Mouse (Mus musculus) liver, embryonic 13.5 days (tissue): ENCODE data around the gene Il16. TPM values are rescaled to one million over a fixed set of nuclear protein-coding genes. Genes with fewer than 3 reads are reported as not detected.

Source experiments
- ATAC-seq: fragments of 200-750 bp; cut with Nextera tagmentation; 2 replicates; pipeline ENCODE4 v1.8.0; 2017; ENCODE audit warnings: low read depth, mild to moderate bottlenecking, moderate number of reproducible peaks, moderate library complexity
- DNase-seq: peaks from one replicate; pipeline ENCODE4 v3.0.0; 2022
- H3K27ac ChIP-seq: fragments of 300-500 bp; sonication (generic); 2 replicates; pipeline ENCODE4 v1.5.1; 2015; ENCODE audit warnings: moderate library complexity, mild to moderate bottlenecking, inconsistent platforms
- H3K27me3 ChIP-seq: fragments of 300-500 bp; sonication (generic); 2 replicates; pipeline ENCODE4 v1.6.1; 2015; ENCODE audit warnings: mild to moderate bottlenecking, inconsistent platforms
- H3K36me3 ChIP-seq: fragments of 300-500 bp; sonication (generic); 2 replicates; pipeline ENCODE4 v1.6.1; 2015; ENCODE audit warnings: mild to moderate bottlenecking, inconsistent platforms
- H3K4me1 ChIP-seq: fragments of 300-500 bp; sonication (generic); replicated peaks from 2 replicates; pipeline ENCODE4 v1.6.1; 2015; ENCODE audit warnings: inconsistent platforms
- H3K4me2 ChIP-seq: fragments of 300-500 bp; sonication (generic); 2 replicates; pipeline ENCODE4 v1.6.1; 2015; ENCODE audit warnings: inconsistent platforms, mild to moderate bottlenecking, moderate library complexity
- H3K4me3 ChIP-seq: fragments of 300-500 bp; sonication (generic); replicated peaks from 2 replicates; pipeline ENCODE4 v1.5.1; 2015; ENCODE audit warnings: mild to moderate bottlenecking, inconsistent platforms
- H3K9ac ChIP-seq: fragments of 300-500 bp; sonication (generic); 2 replicates; pipeline ENCODE4 v1.6.1; 2015; ENCODE audit warnings: mild to moderate bottlenecking, inconsistent platforms
- H3K9me3 ChIP-seq: fragments of 300-500 bp; sonication (generic); replicated peaks from 2 replicates; pipeline ENCODE4 v1.6.1; 2016; ENCODE audit warnings: inconsistent platforms
- WGBS: fragments of 180-500 bp; shearing (Covaris S2); methylation state at CpG from one replicate; pipeline ENCODE4 v1.1.7; 2015; ENCODE audit not compliant: insufficient replicate concordance; 5-methylcytosine and 5-hydroxymethylcytosine counted together
- polyA plus RNA-seq: library from polyadenylated mRNA; unstranded; fragments of >200 nt; fragmentation: Nextera tagmentation; extraction: Ambion mirVana; gene quantifications from 2 replicates; pipeline ENCODE4 v1.2.1, GENCODE M21; 2015

Gene Il16
- polyA plus RNA-seq, 1 experiment from 2014 or later, result 3.7 TPM

GRCm38 (mm10) chr7:83622582-83622981 lies 122.9 kb downstream of the Il16 start:
- H3K4me2 ChIP-seq, result no peak overlapping the region
- H3K27me3 ChIP-seq, result no peaks in the 10 kb centered on the region
- ATAC-seq (no peak), DNase-seq (no peak)
- H3K4me3 ChIP-seq, result no peak overlapping the region
- WGBS, result 71% methylated on average over 6 of the region's 6 CpGs
- H3K36me3 ChIP-seq, result no peaks in the 10 kb centered on the region
- no peak overlapping the region for H3K27ac ChIP-seq
- H3K9ac ChIP-seq, result no peak overlapping the region
- no peaks in the 10 kb centered on the region for H3K4me1 ChIP-seq
- H3K9me3 ChIP-seq, result no peaks in the 10 kb centered on the region

- Histone ChIP-seq H3K9ac (no peak overlapping the region), H3K4me1 (no peaks in the 10 kb centered on the region), H3K27me3 (no peaks in the 10 kb centered on the region), H3K9me3 (no peaks in the 10 kb centered on the region), H3K36me3 (no peaks in the 10 kb centered on the region), H3K4me3 (no peak overlapping the region), H3K27ac (no peak overlapping the region), H3K4me2 (no peak overlapping the region)
- WGBS, result 69% methylated on average over 1 of the region's 1 CpGs
- DNase-seq (no peak), ATAC-seq (no peak)
Observed at GRCm38 (mm10) chr7:83618709-83619108, 126.8 kb downstream of the Il16 start.

- 66% methylated on average over 3 of the region's 3 CpGs for WGBS
- Histone ChIP-seq H3K27ac (no peak overlapping the region), H3K27me3 (no peaks in the 10 kb centered on the region), H3K4me3 (no peak overlapping the region), H3K36me3 (no peaks in the 10 kb centered on the region), H3K4me2 (no peak overlapping the region), H3K9ac (no peak overlapping the region), H3K4me1 (no peaks in the 10 kb centered on the region), H3K9me3 (no peaks in the 10 kb centered on the region)
- ATAC-seq, result no peak
- DNase-seq, result no peak
Observed at GRCm38 (mm10) chr7:83616268-83616667, 129.3 kb downstream of the Il16 start.

GRCm38 (mm10) chr7:83615815-83616214 lies 129.7 kb downstream of the Il16 start:
- ATAC-seq, result no peak
- no peak for DNase-seq
- WGBS, result 74% methylated on average over 8 of the region's 8 CpGs
- Histone ChIP-seq H3K36me3 (no peaks in the 10 kb centered on the region), H3K4me3 (no peak overlapping the region), H3K27me3 (no peaks in the 10 kb centered on the region), H3K4me2 (no peak overlapping the region), H3K9ac (no peak overlapping the region), H3K4me1 (no peaks in the 10 kb centered on the region), H3K27ac (no peak overlapping the region), H3K9me3 (no peaks in the 10 kb centered on the region)

GRCm38 (mm10) chr7:83615272-83615671 lies 130.3 kb downstream of the Il16 start:
- no peaks in the 10 kb centered on the region for H3K27me3 ChIP-seq
- H3K4me1 ChIP-seq, result no peaks in the 10 kb centered on the region
- H3K9ac ChIP-seq, result no peak overlapping the region
- H3K4me3 ChIP-seq, result no peak overlapping the region
- DNase-seq (no peak), ATAC-seq (no peak)
- no peak overlapping the region for H3K4me2 ChIP-seq
- 68% methylated on average over 3 of the region's 3 CpGs for WGBS
- H3K9me3 ChIP-seq, result no peaks in the 10 kb centered on the region
- no peaks in the 10 kb centered on the region for H3K36me3 ChIP-seq
- no peak overlapping the region for H3K27ac ChIP-seq

- no peaks in the 10 kb centered on the region for H3K27me3 ChIP-seq
- no peak overlapping the region for H3K4me3 ChIP-seq
- WGBS, result 58% methylated on average over 1 of the region's 1 CpGs
- ATAC-seq (no peak), DNase-seq (no peak)
- H3K9me3 ChIP-seq, result no peaks in the 10 kb centered on the region
- H3K36me3 ChIP-seq, result no peaks in the 10 kb centered on the region
- no peaks in the 10 kb centered on the region for H3K4me1 ChIP-seq
- no peak overlapping the region for H3K9ac ChIP-seq
- no peak overlapping the region for H3K27ac ChIP-seq
- no peak overlapping the region for H3K4me2 ChIP-seq
Observed at GRCm38 (mm10) chr7:83611886-83612285, 133.6 kb downstream of the Il16 start.

GRCm38 (mm10) chr7:83609891-83610290 lies 135.6 kb downstream of the Il16 start:
- H3K27ac ChIP-seq, result no peak overlapping the region
- H3K9ac ChIP-seq, result no peak overlapping the region
- H3K4me1 ChIP-seq, result no peaks in the 10 kb centered on the region
- ATAC-seq, result no peak
- H3K36me3 ChIP-seq, result no peaks in the 10 kb centered on the region
- H3K9me3 ChIP-seq, result no peaks in the 10 kb centered on the region
- H3K27me3 ChIP-seq, result no peaks in the 10 kb centered on the region
- H3K4me2 ChIP-seq, result no peak overlapping the region
- DNase-seq, result no peak
- H3K4me3 ChIP-seq, result no peak overlapping the region
- 83% methylated on average over 4 of the region's 4 CpGs for WGBS

GRCm38 (mm10) chr7:83606796-83607195 lies 138.7 kb downstream of the Il16 start:
- no peaks in the 10 kb centered on the region for H3K36me3 ChIP-seq

GRCm38 (mm10) chr7:83604180-83604944 lies 141.2 kb downstream of the Il16 start:
- H3K36me3 ChIP-seq, result no peaks in the 10 kb centered on the region
- H3K27me3 ChIP-seq, result no peaks in the 10 kb centered on the region
- no peak for ATAC-seq
- no peaks in the 10 kb centered on the region for H3K9me3 ChIP-seq
- no peaks in the 10 kb centered on the region for H3K4me1 ChIP-seq
- no peak overlapping the region for H3K9ac ChIP-seq
- 84% methylated on average over 7 of the region's 7 CpGs for WGBS
- no peak for DNase-seq
- no peak overlapping the region for H3K4me3 ChIP-seq
- H3K4me2 ChIP-seq, result no peak overlapping the region
- no peak overlapping the region for H3K27ac ChIP-seq

More at GRCm38 (mm10) chr7:83606796-83607195, 138.7 kb downstream of the Il16 start:
- no peak for ATAC-seq
- 90% methylated on average over 2 of the region's 2 CpGs for WGBS
- Histone ChIP-seq H3K9me3 (no peaks in the 10 kb centered on the region), H3K27ac (no peak overlapping the region), H3K4me2 (no peak overlapping the region), H3K4me3 (no peak overlapping the region), H3K4me1 (no peaks in the 10 kb centered on the region), H3K9ac (no peak overlapping the region), H3K27me3 (no peaks in the 10 kb centered on the region)
- DNase-seq, result no peak

- Histone ChIP-seq H3K27ac (no peak overlapping the region), H3K4me1 (no peaks in the 10 kb centered on the region), H3K4me2 (no peak overlapping the region), H3K9ac (no peak overlapping the region), H3K4me3 (no peak overlapping the region), H3K9me3 (no peaks in the 10 kb centered on the region), H3K36me3 (no peaks in the 10 kb centered on the region), H3K27me3 (no peaks in the 10 kb centered on the region)
- WGBS, result 40% methylated on average over 8 of the region's 8 CpGs
- peak; percentile 29 for DNase-seq
- no peak for ATAC-seq
Observed at GRCm38 (mm10) chr7:83599913-83600286, 145.6 kb downstream of the Il16 start.

GRCm38 (mm10) chr7:83598997-83599912 lies 146.3 kb downstream of the Il16 start:
- 52% methylated on average over 13 of the region's 13 CpGs for WGBS
- peak; percentile 6 for DNase-seq
- no peak overlapping the region for H3K9ac ChIP-seq
- no peaks in the 10 kb centered on the region for H3K36me3 ChIP-seq
- peak; percentile 29; the same call in 1 of the 2 replicates for ATAC-seq
- no peak overlapping the region for H3K4me2 ChIP-seq
- no peak overlapping the region for H3K4me3 ChIP-seq
- H3K9me3 ChIP-seq, result no peaks in the 10 kb centered on the region
- no peaks in the 10 kb centered on the region for H3K4me1 ChIP-seq
- no peak overlapping the region for H3K27ac ChIP-seq
- H3K27me3 ChIP-seq, result no peaks in the 10 kb centered on the region
